Mouse (Mus musculus) cortical plate, adult 2 months (tissue): ENCODE measurements around the gene Arhgap22.

Experiments
- CTCF ChIP-seq: fragments of 200-500 bp; IDR thresholded peaks from 2 replicates; pipeline ENCODE4 v1.5.1; 2011; ENCODE audit warnings: mild to moderate bottlenecking, control low read depth, low read length; ENCODE audit not compliant: insufficient read depth; ENCODE audit errors: extremely low read depth
- POLR2A ChIP-seq: fragments of 200-500 bp; IDR thresholded peaks from 2 replicates; pipeline ENCODE4 v1.6.1; 2011; ENCODE audit warnings: mild to moderate bottlenecking, low read length, control low read depth; ENCODE audit not compliant: insufficient read depth; ENCODE audit errors: extremely low read depth

DNA sequence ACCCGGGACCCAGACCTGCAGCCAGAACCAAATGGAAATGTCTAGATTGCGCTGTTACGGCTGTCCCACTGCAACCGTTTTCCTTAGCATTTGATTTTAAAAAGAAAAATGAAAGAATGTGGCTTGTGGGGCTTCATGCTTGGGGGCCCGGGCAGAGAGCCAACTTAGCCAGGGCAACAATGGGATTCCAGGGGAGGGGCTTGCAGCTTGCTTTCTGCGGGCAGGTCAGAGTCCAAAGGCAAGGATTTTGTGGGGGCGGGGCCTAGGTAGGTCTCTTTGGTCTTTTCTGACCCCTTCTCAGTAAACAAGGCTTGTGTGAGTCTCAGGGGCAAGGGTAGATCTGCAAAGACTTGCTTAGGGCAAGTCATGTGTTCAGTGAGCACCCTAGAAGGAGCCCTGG is 107.0 kb downstream of the Arhgap22 start:
- TF ChIP-seq CTCF (no peak), POLR2A (no peak)
